Mouse (Mus musculus): ENCODE data around the gene Apol10a.
"Not testable (repeated sequence)": the region's sequence is repeated elsewhere in the genome, so short reads cannot be mapped to it uniquely, and the experiment has no call there.

GRCm38 (mm10) chr15:77445668-77446067 lies 31.2 kb upstream of the Apol10a start:
- not testable (repeated sequence) for TF ChIP-seq POLR2A (IDR thresholded peaks at IDR 0.05; ENCODE audit: control insufficient read depth, low read depth, low read length); CTCF (IDR thresholded peaks at IDR 0.05; ENCODE audit: control insufficient read depth, insufficient read depth, insufficient replicate concordance, low read depth, low read length)

Data from testis, adult 2 months (tissue).